Mouse (Mus musculus): ENCODE data around the gene D6Wsu163e. TPM values are rescaled to one million over a fixed set of nuclear protein-coding genes. Genes with fewer than 3 reads are reported as not detected.

The D6Wsu163e gene
- 18.5 and 19.6 TPM in 2 replicates for polyA plus RNA-seq (2015; fragmentation: Nextera tagmentation; extraction: Ambion mirVana)

DNA sequence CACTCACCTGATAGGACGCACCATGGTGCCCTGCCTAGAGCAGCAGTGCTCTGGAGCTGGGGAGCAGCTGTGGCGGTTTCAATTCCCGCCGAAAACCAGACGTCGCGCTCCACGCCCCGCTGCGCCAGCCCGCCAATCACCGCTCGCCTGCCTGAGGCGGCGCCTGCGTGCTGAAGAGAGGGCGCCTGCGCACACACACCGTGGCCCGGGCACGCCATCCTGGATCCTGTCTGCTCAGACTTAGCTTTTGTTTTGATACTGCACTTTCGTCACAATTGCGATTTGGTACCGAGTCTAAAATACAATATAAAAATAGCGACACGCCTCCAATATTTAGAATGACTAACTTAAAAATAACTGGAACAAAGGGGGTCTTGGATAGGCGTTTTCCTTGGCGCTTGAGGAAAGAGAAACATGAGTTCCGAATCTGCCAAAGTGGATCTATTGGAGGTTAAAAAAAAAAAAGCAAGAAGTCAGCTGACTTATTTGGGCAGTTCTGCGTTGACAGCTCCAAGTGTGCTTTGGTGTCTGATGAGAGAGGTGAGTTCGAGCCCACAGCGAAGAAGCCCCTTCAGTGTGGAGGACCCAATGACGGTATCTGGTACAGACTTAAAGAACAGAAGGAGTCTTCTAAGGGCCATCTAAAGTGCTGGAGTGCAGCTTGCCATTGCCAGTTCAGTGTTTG is at the start of gene D6Wsu163e, which contains the start of gene Rad51ap1:
Gene D6Wsu163e (plus strand): TSS at position 476 of the 685 bp plus-strand sequence.
Gene Rad51ap1 (minus strand): TSS at position 101 of the 685 bp plus-strand sequence.
- Histone ChIP-seq H3K4me2 (peak within 1 kb of the TSS; percentile 96), H3K4me1 (peaks cover 19% of the 10 kb centered on the region)

DNA sequence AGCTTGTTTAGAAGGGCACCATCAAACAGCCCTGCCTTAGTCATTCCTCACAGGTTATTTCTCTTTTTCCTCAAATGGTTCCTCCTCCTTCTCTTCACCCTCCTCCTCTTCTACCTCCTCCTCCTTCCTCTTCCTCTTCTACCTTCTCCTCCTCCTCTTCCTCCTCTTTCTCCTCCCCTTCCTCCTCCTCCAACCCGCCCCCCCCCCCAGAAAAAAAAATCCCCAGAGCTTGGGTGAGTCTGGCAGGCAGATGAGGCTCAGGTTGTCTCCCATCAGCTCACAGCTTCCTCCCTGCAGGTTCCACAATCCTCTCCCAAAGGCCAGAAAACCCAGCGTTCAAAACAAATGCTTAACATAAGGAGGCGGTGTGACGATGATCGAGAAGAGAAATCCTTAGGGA is 32.4 kb upstream of the D6Wsu163e start:
- H3K4me2 ChIP-seq = no peak overlapping the region
- H3K27ac ChIP-seq = no peak overlapping the region
- no peak overlapping the region for H3K9ac ChIP-seq
- H3K36me3 ChIP-seq = no peaks in the 10 kb centered on the region
- H3K4me3 ChIP-seq = no peak overlapping the region
- no peaks in the 10 kb centered on the region for H3K9me3 ChIP-seq
- 74% methylated on average over 4 of the region's 5 CpGs for WGBS
- no peak for ATAC-seq (ENCODE audit: insufficient number of reproducible peaks, low FRiP score, low TSS enrichment, low read depth)
- H3K27me3 ChIP-seq = no peaks in the 10 kb centered on the region
- H3K4me1 ChIP-seq = no peaks in the 10 kb centered on the region

More for the DNA sequence above, at the start of gene D6Wsu163e, which contains the start of gene Rad51ap1:
- H3K27ac ChIP-seq = peak within 1 kb of the TSS; percentile 33; the same call in 1 of the 2 replicates
- no peaks in the 10 kb centered on the region for H3K27me3 ChIP-seq
- peak; percentile 97 for ATAC-seq (ENCODE audit: insufficient number of reproducible peaks, low FRiP score, low TSS enrichment, low read depth)
- WGBS = under 1% methylated on average over 33 of the region's 33 CpGs
- peak within 1 kb of the TSS; percentile 79 for H3K4me3 ChIP-seq
- H3K36me3 ChIP-seq = peaks cover 12% of the 10 kb centered on the region
- no peaks in the 10 kb centered on the region for H3K9me3 ChIP-seq
- H3K9ac ChIP-seq = peak within 1 kb of the TSS; percentile 69

DNA sequence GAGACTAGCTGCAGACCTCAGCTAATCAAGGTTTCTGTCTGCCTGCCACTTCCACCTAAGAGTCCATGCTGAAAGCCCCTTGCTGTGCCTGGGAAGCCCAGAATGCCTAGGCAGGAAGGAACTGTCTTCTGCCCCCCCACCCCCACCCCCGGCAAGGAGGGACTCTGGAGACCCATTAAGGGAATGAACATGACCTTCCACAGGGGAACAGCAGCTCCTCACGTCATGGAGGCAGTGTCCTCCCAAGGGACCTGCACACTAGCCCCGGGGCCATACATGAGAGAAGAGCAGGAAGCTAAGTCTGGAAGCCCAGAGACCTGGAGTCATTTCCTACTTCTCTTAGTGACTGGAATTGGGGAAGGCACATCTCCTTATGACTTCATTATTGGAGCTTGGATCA is 31.9 kb upstream of the D6Wsu163e start:
- Histone ChIP-seq H3K4me2 (no peak overlapping the region), H3K4me1 (no peaks in the 10 kb centered on the region), H3K9ac (no peak overlapping the region), H3K27ac (no peak overlapping the region), H3K4me3 (no peak overlapping the region), H3K9me3 (no peaks in the 10 kb centered on the region), H3K36me3 (no peaks in the 10 kb centered on the region), H3K27me3 (no peaks in the 10 kb centered on the region)
- ATAC-seq (ENCODE audit: insufficient number of reproducible peaks, low FRiP score, low TSS enrichment, low read depth) = no peak
- WGBS = 62% methylated on average over 3 of the region's 3 CpGs

DNA sequence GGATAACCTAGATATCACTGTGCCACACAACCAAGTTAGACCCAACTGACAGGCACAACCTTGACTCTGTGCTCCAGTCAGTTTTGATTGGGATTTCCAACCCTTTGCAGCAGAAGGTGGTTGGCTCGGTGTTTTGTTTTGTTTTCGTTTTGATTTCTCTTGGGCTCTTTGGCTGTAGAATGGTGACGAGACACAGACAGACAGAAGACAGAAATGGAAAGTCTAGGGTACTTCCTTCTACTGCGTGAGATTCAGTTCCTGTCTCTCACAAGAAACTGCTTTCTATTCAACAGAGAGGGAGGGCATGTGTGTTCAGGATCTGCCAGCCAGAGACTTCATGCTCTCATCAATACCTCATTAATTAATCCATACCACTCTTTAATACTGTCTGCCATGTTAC is 29.0 kb upstream of the D6Wsu163e start:
- no peak overlapping the region for H3K4me2 ChIP-seq
- no peak overlapping the region for H3K27ac ChIP-seq
- H3K9me3 ChIP-seq = no peaks in the 10 kb centered on the region
- WGBS = 77% methylated on average over 4 of the region's 4 CpGs
- no peak overlapping the region for H3K9ac ChIP-seq
- H3K36me3 ChIP-seq = no peaks in the 10 kb centered on the region
- no peaks in the 10 kb centered on the region for H3K4me1 ChIP-seq
- no peak for ATAC-seq (ENCODE audit: insufficient number of reproducible peaks, low FRiP score, low TSS enrichment, low read depth)
- no peaks in the 10 kb centered on the region for H3K27me3 ChIP-seq
- no peak overlapping the region for H3K4me3 ChIP-seq

DNA sequence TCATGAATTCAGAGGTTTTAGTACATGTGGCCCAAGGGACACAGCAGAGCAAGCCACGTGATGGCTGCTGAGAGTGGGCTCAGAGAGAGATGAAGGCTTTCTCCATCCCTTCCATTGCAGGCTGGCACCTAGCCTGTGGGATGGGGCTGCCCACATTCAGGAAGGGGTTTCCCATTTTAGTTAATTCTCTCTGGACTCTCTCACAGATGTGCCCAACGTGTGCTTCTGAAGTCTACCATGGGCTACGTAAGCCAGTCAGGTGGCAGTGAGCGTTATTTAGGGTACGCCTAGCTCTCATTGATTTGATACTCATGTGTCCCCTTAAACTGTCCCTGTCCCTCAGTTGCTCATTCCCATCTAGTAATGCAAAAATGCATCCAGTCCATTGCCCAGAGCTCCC is 24.8 kb upstream of the D6Wsu163e start:
- Histone ChIP-seq H3K4me3 (no peak overlapping the region), H3K9me3 (no peaks in the 10 kb centered on the region), H3K4me2 (no peak overlapping the region), H3K4me1 (no peaks in the 10 kb centered on the region), H3K27ac (no peak overlapping the region), H3K27me3 (no peaks in the 10 kb centered on the region), H3K9ac (no peak overlapping the region), H3K36me3 (no peaks in the 10 kb centered on the region)
- 78% methylated on average over 5 of the region's 5 CpGs for WGBS
- ATAC-seq (ENCODE audit: insufficient number of reproducible peaks, low FRiP score, low TSS enrichment, low read depth) = no peak

DNA sequence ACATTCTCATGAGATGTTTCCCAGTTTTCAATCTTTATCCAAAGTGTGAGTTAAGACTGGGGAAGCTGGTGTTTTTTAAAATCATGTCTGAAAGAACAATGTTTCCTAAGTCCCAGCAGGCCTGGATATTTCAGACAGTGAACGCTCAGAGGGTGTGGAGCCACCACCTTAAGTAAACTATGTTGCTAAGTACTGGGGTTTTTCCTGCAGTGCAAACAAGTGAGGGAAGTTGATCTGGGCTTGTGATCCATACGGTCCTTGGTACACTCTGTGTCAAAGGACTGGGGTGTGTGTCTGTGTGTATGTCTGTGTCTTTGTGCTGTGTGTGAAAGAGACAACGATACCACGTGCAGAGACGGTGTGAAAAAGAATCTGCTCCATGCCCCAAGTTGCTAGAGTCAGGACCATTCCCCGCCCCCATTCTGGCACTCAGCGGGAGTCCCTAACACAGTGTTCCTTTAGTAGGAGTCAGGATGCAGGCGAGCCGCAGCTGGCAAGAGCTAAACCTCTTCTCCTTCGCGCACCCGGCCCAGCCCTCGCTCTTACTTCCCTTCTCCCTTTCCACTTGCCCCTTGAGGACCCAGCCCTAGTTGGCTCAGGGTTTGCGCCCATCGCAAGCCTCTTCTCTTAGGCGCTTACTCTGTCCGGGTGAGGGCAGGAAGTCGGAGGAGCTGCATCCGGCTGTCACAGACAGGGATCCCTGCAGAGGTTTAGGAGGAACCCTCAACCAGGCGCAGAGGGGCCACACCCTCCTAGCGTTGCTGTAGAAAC is 18.5 kb upstream of the D6Wsu163e start, which contains the start of gene Dyrk4:
Gene Dyrk4 (minus strand): TSS at position 729 of the 771 bp plus-strand sequence.
- 0 out of 2 replicates have a peak, but pooled peaks cover 3% of the 10 kb centered on the region for H3K4me1 ChIP-seq
- H3K9me3 ChIP-seq = no peaks in the 10 kb centered on the region
- H3K27ac ChIP-seq = no peak within 1 kb of the TSS
- H3K4me2 ChIP-seq = peak within 1 kb of the TSS; percentile 26; the same call in 1 of the 2 replicates
- no peak within 1 kb of the TSS for H3K9ac ChIP-seq
- WGBS = 16% methylated on average over 21 of the region's 21 CpGs
- ATAC-seq (ENCODE audit: insufficient number of reproducible peaks, low FRiP score, low TSS enrichment, low read depth) = no peak
- H3K36me3 ChIP-seq = peaks cover 29% of the 10 kb centered on the region
- no peaks in the 10 kb centered on the region for H3K27me3 ChIP-seq
- H3K4me3 ChIP-seq = 0 out of 2 replicates have a peak within 1 kb of the TSS, but pooled peaks have one; percentile 13

DNA sequence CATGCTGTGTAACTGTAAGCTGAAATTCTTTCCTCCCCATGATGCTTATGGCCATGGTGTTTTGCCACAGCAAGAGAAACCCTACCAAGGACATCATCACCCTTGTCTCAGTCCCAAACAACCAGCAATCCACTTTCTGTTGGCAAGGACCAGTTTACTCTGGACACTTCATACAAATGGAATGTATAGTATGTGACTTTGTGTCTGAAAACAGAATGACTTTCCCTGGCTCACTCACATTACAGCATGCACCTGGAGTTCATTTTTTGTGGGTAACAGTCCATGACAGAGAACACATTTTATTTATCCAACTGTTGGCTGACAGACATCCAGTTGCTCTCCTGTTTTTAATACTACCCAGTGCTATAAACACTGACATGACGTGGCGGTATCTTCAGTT is 6.9 kb upstream of the D6Wsu163e start:
- no peak for ATAC-seq (ENCODE audit: insufficient number of reproducible peaks, low FRiP score, low TSS enrichment, low read depth)
- no peak overlapping the region for H3K27ac ChIP-seq
- no peaks in the 10 kb centered on the region for H3K9me3 ChIP-seq
- H3K27me3 ChIP-seq = no peaks in the 10 kb centered on the region
- no peak overlapping the region for H3K4me2 ChIP-seq
- H3K4me1 ChIP-seq = no peaks in the 10 kb centered on the region
- H3K9ac ChIP-seq = no peak overlapping the region
- 69% methylated on average over 2 of the region's 2 CpGs for WGBS
- H3K4me3 ChIP-seq = no peak overlapping the region
- peaks cover 39% of the 10 kb centered on the region for H3K36me3 ChIP-seq

DNA sequence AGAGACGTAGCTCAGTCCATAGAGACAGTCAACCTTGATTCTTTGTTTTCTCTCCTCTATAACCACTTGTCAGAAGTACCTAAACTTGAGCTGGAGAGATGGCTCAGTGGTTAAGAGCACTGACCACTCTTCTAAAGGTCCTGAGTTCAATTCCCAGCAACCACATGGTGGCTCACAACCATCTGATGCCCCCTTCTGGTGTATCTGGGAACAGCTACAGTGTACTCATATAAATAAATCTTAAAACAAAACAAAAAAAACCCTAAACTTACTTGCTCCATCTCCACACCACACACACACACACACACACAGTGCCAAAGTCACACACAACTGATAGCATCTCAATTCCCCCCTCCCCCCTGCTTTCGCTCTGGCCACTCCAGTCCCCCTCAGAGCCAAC is 1.7 kb upstream of the D6Wsu163e start:
- H3K27ac ChIP-seq = no peak overlapping the region
- ATAC-seq (ENCODE audit: insufficient number of reproducible peaks, low FRiP score, low TSS enrichment, low read depth) = no peak
- H3K4me2 ChIP-seq = peak overlapping the region; percentile 96
- peaks cover 13% of the 10 kb centered on the region; the same call in 1 of the 2 replicates for H3K36me3 ChIP-seq
- peaks cover 19% of the 10 kb centered on the region for H3K4me1 ChIP-seq
- no peak overlapping the region for H3K9ac ChIP-seq
- 68% methylated on average over 2 of the region's 2 CpGs for WGBS
- peak overlapping the region; percentile 79 for H3K4me3 ChIP-seq
- H3K9me3 ChIP-seq = no peaks in the 10 kb centered on the region
- H3K27me3 ChIP-seq = no peaks in the 10 kb centered on the region

DNA sequence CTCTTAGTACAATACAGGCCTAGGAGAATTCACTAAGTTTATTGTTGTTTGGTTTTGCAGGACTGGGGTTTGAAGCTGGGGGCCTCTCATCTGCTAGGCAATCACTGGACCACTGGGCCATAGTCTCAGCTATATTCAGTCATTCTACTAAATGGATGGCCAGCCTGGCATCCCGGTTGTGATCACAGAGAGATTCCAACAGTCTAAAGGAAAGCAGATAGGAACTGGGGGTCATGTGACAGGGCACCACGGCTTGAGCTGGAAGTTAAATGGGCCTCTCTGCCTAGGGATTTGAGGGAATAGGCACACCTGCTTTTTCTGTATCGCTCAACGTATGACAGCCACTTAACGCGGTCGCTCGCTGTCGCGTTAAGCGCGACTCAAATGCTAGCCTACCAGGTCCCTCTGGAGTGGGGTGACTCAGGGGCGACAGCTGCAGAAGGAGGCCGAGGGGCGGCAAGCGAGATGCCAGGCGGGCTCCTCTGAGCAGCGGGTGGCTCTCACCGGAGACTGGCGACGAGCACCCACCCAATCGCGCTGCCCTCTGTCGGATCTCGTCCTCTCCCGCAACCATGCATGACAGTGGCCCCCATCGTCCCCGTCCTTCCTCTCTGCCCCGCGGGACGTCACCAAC is 792 bp upstream of the D6Wsu163e start:
- Histone ChIP-seq H3K4me1 (peaks cover 19% of the 10 kb centered on the region), H3K36me3 (peaks cover 6% of the 10 kb centered on the region; the same call in 1 of the 2 replicates), H3K9ac (peak overlapping the region; percentile 69), H3K27me3 (no peaks in the 10 kb centered on the region), H3K4me3 (peak overlapping the region; percentile 79), H3K9me3 (no peaks in the 10 kb centered on the region), H3K4me2 (peak overlapping the region; percentile 96), H3K27ac (no peak overlapping the region)
- no peak; the same call in 1 of the 2 replicates for ATAC-seq (ENCODE audit: insufficient number of reproducible peaks, low FRiP score, low TSS enrichment, low read depth)
- WGBS = under 1% methylated on average over 31 of the region's 31 CpGs

DNA sequence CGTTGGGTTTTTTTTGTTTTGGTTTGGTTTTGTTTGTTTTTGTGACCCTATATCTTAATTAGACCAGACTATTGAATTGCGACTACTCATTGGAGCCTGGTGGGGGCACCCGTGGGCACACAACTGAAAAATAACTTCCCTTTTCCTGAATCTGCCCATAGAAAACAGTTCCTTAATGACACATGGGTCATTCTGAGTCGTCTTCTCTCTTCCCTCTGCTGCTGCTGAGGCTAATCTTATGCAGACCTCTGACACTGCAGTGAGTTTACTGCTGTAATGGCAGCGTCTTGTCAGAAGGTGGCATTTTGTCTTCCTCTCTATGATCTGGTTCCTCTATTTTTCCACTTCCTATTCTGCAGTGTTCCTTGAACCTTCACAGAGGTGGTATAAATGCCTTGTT is 689 bp downstream of the D6Wsu163e start:
- 7% methylated on average over 5 of the region's 5 CpGs for WGBS
- Histone ChIP-seq H3K4me1 (peaks cover 19% of the 10 kb centered on the region), H3K27ac (no peak overlapping the region), H3K27me3 (no peaks in the 10 kb centered on the region), H3K4me2 (peak overlapping the region; percentile 96), H3K9me3 (no peaks in the 10 kb centered on the region), H3K36me3 (peaks cover 19% of the 10 kb centered on the region), H3K4me3 (peak overlapping the region; percentile 79), H3K9ac (no peak overlapping the region)
- no peak for ATAC-seq (ENCODE audit: insufficient number of reproducible peaks, low FRiP score, low TSS enrichment, low read depth)

DNA sequence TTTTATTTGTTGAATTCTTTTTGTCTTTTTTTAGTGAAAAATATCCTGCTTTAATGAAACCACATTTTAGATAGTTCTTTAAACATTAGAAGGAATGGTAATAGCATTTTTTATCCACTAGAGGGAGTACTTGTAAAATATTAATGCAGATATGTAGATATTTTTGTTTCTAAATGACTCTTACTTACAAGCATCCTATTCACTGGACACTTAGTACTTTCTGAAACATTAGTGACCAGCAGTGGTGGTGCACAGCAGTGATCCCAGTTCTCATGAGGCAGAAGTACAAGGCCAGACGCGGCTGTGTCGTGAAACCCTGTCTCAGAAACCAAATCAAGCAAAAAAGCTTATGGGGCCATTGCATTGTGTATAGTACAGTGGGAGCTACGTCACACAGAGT is 8.6 kb downstream of the D6Wsu163e start:
- no peaks in the 10 kb centered on the region for H3K4me1 ChIP-seq

More for the DNA sequence above, 8.6 kb downstream of the D6Wsu163e start:
- H3K9ac ChIP-seq = no peak overlapping the region
- H3K4me3 ChIP-seq = no peak overlapping the region
- ATAC-seq (ENCODE audit: insufficient number of reproducible peaks, low FRiP score, low TSS enrichment, low read depth) = no peak
- no peaks in the 10 kb centered on the region for H3K9me3 ChIP-seq
- peaks cover 54% of the 10 kb centered on the region for H3K36me3 ChIP-seq
- H3K27me3 ChIP-seq = no peaks in the 10 kb centered on the region
- H3K4me2 ChIP-seq = no peak overlapping the region
- 93% methylated on average over 4 of the region's 4 CpGs for WGBS
- no peak overlapping the region for H3K27ac ChIP-seq

Data from limb, embryonic 15.5 days (tissue).